Mouse (Mus musculus) adrenal gland, adult 18-20 months (tissue): ENCODE results near the gene Cspg5. TPM values are rescaled to one million over a fixed set of nuclear protein-coding genes. Genes with fewer than 3 reads are reported as not detected.

ENCODE experiments used
- DNase-seq, 2 experiments: peaks; one replicate each; pipeline ENCODE4 v3.0.0; 2021 to 2022; ENCODE audit warnings: low spot score in 2 of 2
- microRNA-seq, 2 experiments: library from miRNA; unstranded; fragments of <30 nt; microRNA quantifications; one replicate each; pipeline ENCODE4 v1.2.0; 2021; ENCODE audit warnings: borderline number of aligned reads in 2 of 2
- total RNA-seq, 2 experiments: library from RNA; stranded (reverse); gene quantifications; 1 replicate in 1 of 2; 2 replicates in 1 of 2; pipeline ENCODE4 v1.2.3; 2021

Cspg5 gene
- total RNA-seq, 2 experiments from 2014 or later: 13.3 to 22.4 TPM

DNA sequence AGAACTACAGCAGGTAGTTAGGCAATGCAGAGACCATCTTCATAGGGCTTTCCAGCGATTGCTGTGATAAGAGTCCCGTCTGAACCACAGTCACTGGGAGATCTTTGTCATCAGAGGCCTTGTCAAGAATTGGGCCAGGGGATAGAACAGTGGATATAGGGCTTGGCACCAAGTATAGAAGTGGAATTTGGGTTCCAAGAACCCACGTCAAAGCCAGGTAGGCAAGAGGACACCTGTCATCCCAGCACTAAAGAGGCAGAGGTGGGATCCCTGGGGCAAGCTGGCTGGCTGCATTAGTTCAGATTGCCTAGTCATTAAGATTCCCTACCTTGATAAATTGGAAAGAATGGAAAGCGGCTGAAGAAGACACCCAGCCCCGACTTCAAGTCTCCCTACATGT lies 62.8 kb downstream of the Cspg5 start:
- DNase-seq: no peak

Small RNAs within 50 kb of the gene (microRNA-seq; reads per million reads assigned to microRNA genes)
- 178 to 266 reads per million in 2 experiments for gene Mir6236

Other genes with a start within 250 kb of the Cspg5 start
- 10 to 100 TPM; 39.4 to 52.7 TPM for gene Smarcc1, start 126.1 kb upstream of the Cspg5 start, total RNA-seq
- gene Dhx30, start 126.0 kb upstream of the Cspg5 start, total RNA-seq: 100 to 1,000 TPM in 1 of 2 experiments, 10 to 100 TPM in 1; 95.9 to 107 TPM
- gene Elp6, start 61.4 kb downstream of the Cspg5 start, total RNA-seq: 1 to 10 TPM; 6.1 to 7.7 TPM
- gene Scap, start 89.5 kb downstream of the Cspg5 start, total RNA-seq: 100 to 1,000 TPM in 1 of 2 experiments, 10 to 100 TPM in 1; 63.2 to 118 TPM
- 10 to 100 TPM; 67.2 to 70.7 TPM for gene Ptpn23, start 164.4 kb downstream of the Cspg5 start, total RNA-seq
- not detected for gene Ngp, start 176.0 kb downstream of the Cspg5 start, total RNA-seq
- 10 to 100 TPM; 12.8 to 15.3 TPM for gene Klhl18, start 232.9 kb downstream of the Cspg5 start, total RNA-seq
- 1 to 10 TPM; 1.4 to 1.8 TPM for gene Kif9, start 233.2 kb downstream of the Cspg5 start, total RNA-seq